Mouse (Mus musculus) stomach, embryonic 14.5 days (tissue): ENCODE results near the gene Snupn. TPM values are rescaled to one million over a fixed set of nuclear protein-coding genes. Genes with fewer than 3 reads are reported as not detected.
"Not testable (repeated sequence)": the region's sequence is repeated elsewhere in the genome, so short reads cannot be mapped to it uniquely, and the experiment has no call there.

ENCODE experiments used
- ATAC-seq: fragments of 200-750 bp; cut with Nextera tagmentation; 2 replicates; pipeline ENCODE4 v1.8.0; 2017; ENCODE audit warnings: low read depth, moderate TSS enrichment; ENCODE audit not compliant: insufficient number of reproducible peaks, insufficient read depth, low FRiP score
- H3K27ac ChIP-seq: fragments of 300-500 bp; sonication (generic); 2 replicates; pipeline ENCODE4 v1.5.1; 2014; ENCODE audit warnings: mild to moderate bottlenecking, low read length, moderate library complexity, mixed read lengths
- H3K27me3 ChIP-seq: fragments of 300-500 bp; sonication (generic); 2 replicates; pipeline ENCODE4 v1.6.1; 2014; ENCODE audit warnings: low read length, control low read depth, mixed read lengths; ENCODE audit not compliant: control insufficient read depth, insufficient read depth
- H3K36me3 ChIP-seq: fragments of 300-500 bp; sonication (generic); 2 replicates; pipeline ENCODE4 v1.6.1; 2014; ENCODE audit warnings: mild to moderate bottlenecking, control low read depth, low read length, moderate library complexity, mixed read lengths; ENCODE audit not compliant: control insufficient read depth, insufficient read depth
- H3K4me1 ChIP-seq: fragments of 300-500 bp; sonication (generic); 2 replicates; pipeline ENCODE4 v1.6.1; 2014; ENCODE audit warnings: low read length, control low read depth, mixed read lengths; ENCODE audit not compliant: control insufficient read depth, insufficient read depth
- H3K4me2 ChIP-seq: fragments of 300-500 bp; sonication (generic); replicated peaks from 2 replicates; pipeline ENCODE4 v1.6.1; 2014; ENCODE audit warnings: low read depth, low read length, control low read depth
- H3K4me3 ChIP-seq: fragments of 300-500 bp; sonication (generic); 2 replicates; pipeline ENCODE4 v1.5.1; 2014; ENCODE audit warnings: low read depth, low read length, control low read depth
- H3K9ac ChIP-seq: fragments of 300-500 bp; sonication (generic); replicated peaks from 2 replicates; pipeline ENCODE4 v1.6.1; 2014; ENCODE audit warnings: low read depth, mild to moderate bottlenecking, control low read depth, low read length, moderate library complexity, mixed read lengths
- H3K9me3 ChIP-seq: fragments of 300-500 bp; sonication (generic); 2 replicates; pipeline ENCODE4 v1.6.1; 2016; ENCODE audit warnings: low read depth, low read length, control low read depth; ENCODE audit not compliant: control insufficient read depth
- WGBS: fragments of 180-500 bp; shearing (Covaris S2); extraction: QIAGEN DNeasy Blood & Tissue Kit; methylation state at CpG from one replicate; pipeline ENCODE4 v1.1.7; 2014; 5-methylcytosine and 5-hydroxymethylcytosine counted together
- polyA plus RNA-seq: library from polyadenylated mRNA; unstranded; fragments of >200 nt; fragmentation: Nextera tagmentation; extraction: Ambion mirVana; gene quantifications from 2 replicates; pipeline ENCODE4 v1.2.1, GENCODE M21; 2014

Gene Snupn
- polyA plus RNA-seq = 19.5 and 21.9 TPM in 2 replicates

GRCm38 (mm10) chr9:56950414-56951400 lies at the start of gene Snupn:
Gene Snupn, plus strand, starts transcription at chr9:56950878.
- WGBS = under 1% methylated on average over 50 of the region's 50 CpGs
- H3K9ac ChIP-seq = peak within 1 kb of the TSS; percentile 47

GRCm38 (mm10) chr9:56901187-56901586 lies 49.5 kb upstream of the Snupn start:
- ATAC-seq = peak; percentile 73
- 0 out of 2 replicates have a peak overlapping the region, but pooled peaks have one; percentile 52 for H3K27ac ChIP-seq
- no peak overlapping the region for H3K4me3 ChIP-seq
- no peaks in the 10 kb centered on the region for H3K9me3 ChIP-seq
- 58% methylated on average over 7 of the region's 8 CpGs for WGBS
- no peaks in the 10 kb centered on the region for H3K27me3 ChIP-seq
- H3K9ac ChIP-seq = no peak overlapping the region
- H3K36me3 ChIP-seq = no peaks in the 10 kb centered on the region
- H3K4me1 ChIP-seq = no peaks in the 10 kb centered on the region
- no peak overlapping the region for H3K4me2 ChIP-seq

More at GRCm38 (mm10) chr9:56950414-56951400, at the start of gene Snupn:
- peak within 1 kb of the TSS; percentile 55 for H3K4me3 ChIP-seq
- H3K27ac ChIP-seq = peak within 1 kb of the TSS; percentile 74
- no peaks in the 10 kb centered on the region for H3K9me3 ChIP-seq
- peak within 1 kb of the TSS; percentile 71 for H3K4me2 ChIP-seq
- no peaks in the 10 kb centered on the region for H3K4me1 ChIP-seq
- H3K27me3 ChIP-seq = no peaks in the 10 kb centered on the region
- ATAC-seq = peak; percentile 99
- no peaks in the 10 kb centered on the region for H3K36me3 ChIP-seq

- H3K27ac ChIP-seq = no peak overlapping the region
- no peak overlapping the region for H3K4me2 ChIP-seq
- 84% methylated on average over 3 of the region's 3 CpGs for WGBS
- no peak overlapping the region for H3K4me3 ChIP-seq
- H3K9me3 ChIP-seq = no peaks in the 10 kb centered on the region
- no peaks in the 10 kb centered on the region for H3K4me1 ChIP-seq
- no peak overlapping the region for H3K9ac ChIP-seq
- no peak for ATAC-seq
- H3K36me3 ChIP-seq = no peaks in the 10 kb centered on the region
- H3K27me3 ChIP-seq = no peaks in the 10 kb centered on the region
These were observed 47.0 kb upstream of the Snupn start for GRCm38 (mm10) chr9:56903662-56904061.

DNA sequence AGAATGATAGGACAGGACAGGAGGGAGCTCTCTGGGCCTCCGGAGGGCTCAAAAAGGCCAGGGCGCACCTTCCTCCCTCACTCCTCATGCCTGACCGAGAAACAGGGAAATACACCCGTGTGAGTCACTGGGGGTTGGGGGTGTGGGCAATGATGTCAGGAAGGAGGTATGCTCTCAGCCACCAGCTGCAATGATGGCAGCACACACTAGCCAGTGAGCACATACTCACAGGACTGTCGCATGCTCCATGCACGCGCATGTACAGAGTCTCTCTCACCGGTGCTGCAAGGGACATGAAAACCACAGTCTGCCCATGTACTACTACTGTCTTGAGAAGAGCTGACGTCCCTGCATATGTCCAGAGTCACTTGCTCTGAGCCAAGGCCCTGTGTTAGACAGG lies 43.1 kb upstream of the Snupn start:
- H3K27ac ChIP-seq = no peak overlapping the region
- H3K4me1 ChIP-seq = no peaks in the 10 kb centered on the region
- WGBS = 77% methylated on average over 9 of the region's 9 CpGs
- H3K36me3 ChIP-seq = no peaks in the 10 kb centered on the region
- no peaks in the 10 kb centered on the region for H3K27me3 ChIP-seq
- H3K4me2 ChIP-seq = no peak overlapping the region
- no peaks in the 10 kb centered on the region for H3K9me3 ChIP-seq
- H3K4me3 ChIP-seq = no peak overlapping the region
- no peak overlapping the region for H3K9ac ChIP-seq
- no peak for ATAC-seq

- H3K4me1 ChIP-seq, H3K9ac ChIP-seq, ATAC-seq, H3K9me3 ChIP-seq, H3K27ac ChIP-seq, H3K4me3 ChIP-seq, H3K36me3 ChIP-seq, H3K27me3 ChIP-seq, H3K4me2 ChIP-seq: not testable (repeated sequence)
- 35% methylated on average over 4 of the region's 4 CpGs for WGBS
These were observed 40.7 kb upstream of the Snupn start for GRCm38 (mm10) chr9:56909991-56910390.

DNA sequence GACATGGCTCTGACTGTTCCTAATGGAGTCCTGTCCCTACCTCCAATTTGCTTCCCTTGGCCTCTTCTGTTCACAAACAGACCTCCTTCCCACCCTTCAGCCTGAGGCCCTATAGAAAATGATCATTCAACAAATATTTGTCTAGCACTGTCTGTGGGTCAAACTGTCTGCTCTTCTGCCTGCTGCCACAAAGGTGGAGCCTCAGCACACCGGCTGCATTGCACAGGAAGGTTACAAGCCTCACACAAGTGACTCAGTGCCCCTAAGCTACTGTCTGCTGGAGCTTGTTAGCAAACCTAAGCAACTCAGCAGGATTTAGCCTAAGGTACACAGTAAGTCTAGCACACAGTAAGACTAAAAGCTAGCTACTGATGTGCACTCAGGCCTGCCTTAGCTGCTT lies 39.7 kb upstream of the Snupn start:
- H3K9me3 ChIP-seq = no peaks in the 10 kb centered on the region
- H3K27me3 ChIP-seq = no peaks in the 10 kb centered on the region
- H3K4me1 ChIP-seq = no peaks in the 10 kb centered on the region
- WGBS = 35% methylated on average over 1 of the region's 1 CpGs
- no peak overlapping the region for H3K27ac ChIP-seq
- ATAC-seq = no peak
- no peak overlapping the region for H3K4me2 ChIP-seq
- no peak overlapping the region for H3K9ac ChIP-seq
- no peak overlapping the region for H3K4me3 ChIP-seq
- peaks cover 5% of the 10 kb centered on the region; the same call in 1 of the 2 replicates for H3K36me3 ChIP-seq

DNA sequence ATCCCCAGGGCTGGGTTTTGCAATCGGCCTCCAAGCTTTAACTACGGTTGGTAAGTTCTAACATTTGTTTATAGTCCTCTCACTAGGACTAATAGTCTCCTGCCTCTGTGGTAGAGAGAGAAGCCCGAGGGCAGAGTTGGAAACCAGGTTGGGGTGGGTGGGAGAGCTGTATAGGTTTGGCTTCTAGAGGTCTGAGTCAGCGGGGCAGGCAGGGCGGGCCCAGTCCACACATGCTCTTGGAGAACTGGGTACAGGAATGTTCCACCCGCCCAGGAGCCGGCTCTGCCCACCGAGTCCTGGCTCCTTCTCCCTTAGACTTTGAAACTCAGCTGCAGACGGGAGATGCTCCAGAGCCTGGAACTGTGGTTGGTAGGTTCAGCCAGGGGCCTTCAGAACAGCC lies 36.7 kb upstream of the Snupn start:
- peaks cover 20% of the 10 kb centered on the region for H3K36me3 ChIP-seq
- H3K9ac ChIP-seq = no peak overlapping the region
- no peak overlapping the region for H3K4me2 ChIP-seq
- no peaks in the 10 kb centered on the region for H3K27me3 ChIP-seq
- H3K27ac ChIP-seq = no peak overlapping the region
- no peak for ATAC-seq
- no peaks in the 10 kb centered on the region for H3K9me3 ChIP-seq
- no peaks in the 10 kb centered on the region for H3K4me1 ChIP-seq
- no peak overlapping the region for H3K4me3 ChIP-seq
- WGBS = 79% methylated on average over 9 of the region's 9 CpGs

- peaks cover 23% of the 10 kb centered on the region for H3K36me3 ChIP-seq
- no peak overlapping the region for H3K4me3 ChIP-seq
- no peak overlapping the region for H3K4me2 ChIP-seq
- 80% methylated on average over 1 of the region's 1 CpGs for WGBS
- no peak for ATAC-seq
- H3K27me3 ChIP-seq = no peaks in the 10 kb centered on the region
- H3K9me3 ChIP-seq = no peaks in the 10 kb centered on the region
- H3K9ac ChIP-seq = no peak overlapping the region
- H3K4me1 ChIP-seq = no peaks in the 10 kb centered on the region
- H3K27ac ChIP-seq = no peak overlapping the region
These were observed 35.6 kb upstream of the Snupn start for GRCm38 (mm10) chr9:56915116-56915515.
